Mouse (Mus musculus) bone marrow, adult 2 months (tissue): ENCODE measurements at regions not wholly inside any gene's neighbourhood (a gene's known extent, or its start where the extent isn't known, plus 50 kb on each side); places are given as distances from the start of the nearest gene placed in this dataset.

Source experiments
- CTCF ChIP-seq: fragments of 200-500 bp; IDR thresholded peaks from 2 replicates; pipeline ENCODE4 v1.5.1; 2011; ENCODE audit warnings: low read length, control low read depth; ENCODE audit not compliant: control insufficient read depth, insufficient read depth
- POLR2A ChIP-seq: fragments of 200-500 bp; IDR thresholded peaks from 2 replicates; pipeline ENCODE4 v1.6.1; 2011; ENCODE audit warnings: low read depth, mild to moderate bottlenecking, control low read depth, low read length, borderline replicate concordance; ENCODE audit not compliant: control insufficient read depth

GRCm38 (mm10) chr11:24301201-24301600, 223.3 kb downstream of the Bcl11a start:
- TF ChIP-seq CTCF (no peak), POLR2A (no peak)
